Mouse (Mus musculus): Measurements from ENCODE around the gene Zfp652. TPM values are rescaled to one million over a fixed set of nuclear protein-coding genes. Genes with fewer than 3 reads are reported as not detected.
"Not testable (repeated sequence)": the region's sequence is repeated elsewhere in the genome, so short reads cannot be mapped to it uniquely, and the experiment has no call there.

The Zfp652 gene
- polyA plus RNA-seq, 1 experiment from 2014 or later: 20.3 TPM

DNA sequence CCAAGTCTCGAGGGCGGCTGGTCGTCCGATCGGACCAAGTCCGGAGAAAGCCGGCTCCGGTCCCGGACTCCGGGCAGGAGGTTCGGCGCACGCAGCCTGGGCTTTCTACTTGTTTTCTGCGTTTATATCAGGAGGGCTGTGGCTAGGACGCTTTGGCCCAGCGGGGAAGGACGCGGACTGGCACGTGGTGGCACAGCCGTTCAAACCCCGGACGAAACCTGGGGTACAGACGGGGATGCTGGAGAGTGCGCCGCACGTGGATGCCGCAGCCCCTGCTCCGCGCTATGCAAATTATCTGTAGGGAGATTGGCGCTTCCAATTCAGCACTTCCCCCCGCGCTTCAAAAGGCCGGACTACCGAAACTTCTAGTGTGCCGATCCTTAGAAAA is 147.0 kb downstream of the Zfp652 start:
- DNase-seq (ENCODE audit: low spot score): peak; percentile 85
- no peaks in the 10 kb centered on the region for H3K27me3 ChIP-seq (replicated peaks; ENCODE audit: low read depth, poor library complexity, severe bottlenecking)
- WGBS: under 1% methylated on average over 35 of the region's 35 CpGs
- H3K27ac ChIP-seq (replicated peaks): peak overlapping the region; percentile 83
- H3K9me3 ChIP-seq: no peaks in the 10 kb centered on the region
- peak overlapping the region; percentile 72 for H3K4me3 ChIP-seq
- H3K36me3 ChIP-seq (replicated peaks): no peaks in the 10 kb centered on the region
- peaks cover 19% of the 10 kb centered on the region for H3K4me1 ChIP-seq

DNA sequence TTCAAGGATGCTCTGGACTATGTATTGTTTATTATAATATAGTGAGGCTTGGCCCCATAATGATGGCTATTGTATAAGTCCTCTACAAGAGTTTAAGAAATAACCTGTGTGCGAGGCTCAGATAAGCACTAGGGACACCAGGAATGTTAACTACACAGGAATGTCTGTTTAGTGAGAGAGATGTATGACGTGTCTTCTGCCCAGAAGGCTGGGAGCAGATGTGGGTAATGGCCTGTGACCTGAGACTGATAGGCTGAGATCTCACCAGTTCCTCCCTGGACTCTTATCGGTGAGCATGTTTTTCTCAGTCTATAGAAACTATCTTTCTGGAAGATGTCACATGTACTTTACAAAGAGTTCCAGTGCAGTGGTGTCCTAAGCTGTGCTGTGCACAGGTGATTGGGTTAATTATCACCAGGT is 147.6 kb downstream of the Zfp652 start:
- DNase-seq (ENCODE audit: low spot score): no peak
- Histone ChIP-seq H3K4me1 (peaks cover 19% of the 10 kb centered on the region), H3K4me3 (peak overlapping the region; percentile 72), H3K27ac (replicated peaks) (peak overlapping the region; percentile 83), H3K27me3 (replicated peaks; ENCODE audit: low read depth, poor library complexity, severe bottlenecking) (no peaks in the 10 kb centered on the region), H3K9me3 (no peaks in the 10 kb centered on the region), H3K36me3 (replicated peaks) (no peaks in the 10 kb centered on the region)
- WGBS: 50% methylated on average over 3 of the region's 3 CpGs

DNA sequence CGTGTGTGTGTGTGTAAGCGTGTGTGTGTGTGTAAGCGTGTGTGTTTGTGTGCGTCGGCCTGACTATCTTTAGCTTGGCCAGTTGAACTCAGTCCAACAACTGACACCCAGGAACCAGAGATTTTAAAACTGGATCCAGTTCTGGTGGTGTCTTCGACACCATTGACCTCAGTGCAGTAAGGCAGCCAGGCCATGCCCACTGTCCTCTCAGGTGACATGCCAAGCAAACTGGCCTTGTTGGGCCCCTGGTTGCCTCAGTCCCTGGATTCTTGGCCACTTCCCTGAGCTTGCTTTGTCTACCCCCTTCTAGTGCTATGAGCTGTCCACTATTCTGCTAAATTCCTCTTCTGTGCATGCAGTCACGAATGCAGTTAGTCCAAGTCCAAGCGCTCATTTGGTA is 148.9 kb downstream of the Zfp652 start:
- no peak overlapping the region for H3K4me3 ChIP-seq

DNA sequence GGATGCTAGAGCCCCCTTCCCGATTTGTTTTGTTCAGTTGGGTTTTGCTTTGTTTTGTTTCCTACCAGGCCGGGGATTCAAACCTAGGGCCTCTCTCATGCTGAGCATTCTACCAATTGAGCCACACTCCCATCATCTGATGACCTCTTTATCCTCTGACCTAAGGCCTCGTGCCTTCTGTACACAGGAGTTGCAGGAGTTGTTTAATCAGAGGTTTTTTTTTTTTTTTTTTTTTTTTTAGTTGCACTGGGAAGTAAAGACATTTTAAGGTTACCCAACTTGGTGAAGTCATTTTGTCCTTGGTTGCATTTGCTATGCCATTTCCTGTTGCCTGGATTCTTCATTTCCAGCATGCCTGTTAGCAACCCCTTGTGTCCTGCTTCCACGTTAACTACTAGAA is 157.0 kb downstream of the Zfp652 start:
- Histone ChIP-seq H3K27me3 (replicated peaks; ENCODE audit: low read depth, poor library complexity, severe bottlenecking) (0 out of 2 replicates have a peak, but pooled peaks cover 7% of the 10 kb centered on the region), H3K4me3 (no peak overlapping the region), H3K36me3 (replicated peaks) (no peaks in the 10 kb centered on the region), H3K4me1 (no peaks in the 10 kb centered on the region), H3K27ac (replicated peaks) (no peak overlapping the region), H3K9me3 (no peaks in the 10 kb centered on the region)
- no peak for DNase-seq (ENCODE audit: low spot score)
- 75% methylated on average over 4 of the region's 4 CpGs for WGBS

More for the DNA sequence above, 148.9 kb downstream of the Zfp652 start:
- H3K27ac ChIP-seq (replicated peaks): no peak overlapping the region
- no peak for DNase-seq (ENCODE audit: low spot score)
- no peaks in the 10 kb centered on the region for H3K36me3 ChIP-seq (replicated peaks)
- H3K27me3 ChIP-seq (replicated peaks; ENCODE audit: low read depth, poor library complexity, severe bottlenecking): no peaks in the 10 kb centered on the region
- H3K4me1 ChIP-seq: peaks cover 19% of the 10 kb centered on the region
- 94% methylated on average over 8 of the region's 8 CpGs for WGBS
- no peaks in the 10 kb centered on the region for H3K9me3 ChIP-seq

DNA sequence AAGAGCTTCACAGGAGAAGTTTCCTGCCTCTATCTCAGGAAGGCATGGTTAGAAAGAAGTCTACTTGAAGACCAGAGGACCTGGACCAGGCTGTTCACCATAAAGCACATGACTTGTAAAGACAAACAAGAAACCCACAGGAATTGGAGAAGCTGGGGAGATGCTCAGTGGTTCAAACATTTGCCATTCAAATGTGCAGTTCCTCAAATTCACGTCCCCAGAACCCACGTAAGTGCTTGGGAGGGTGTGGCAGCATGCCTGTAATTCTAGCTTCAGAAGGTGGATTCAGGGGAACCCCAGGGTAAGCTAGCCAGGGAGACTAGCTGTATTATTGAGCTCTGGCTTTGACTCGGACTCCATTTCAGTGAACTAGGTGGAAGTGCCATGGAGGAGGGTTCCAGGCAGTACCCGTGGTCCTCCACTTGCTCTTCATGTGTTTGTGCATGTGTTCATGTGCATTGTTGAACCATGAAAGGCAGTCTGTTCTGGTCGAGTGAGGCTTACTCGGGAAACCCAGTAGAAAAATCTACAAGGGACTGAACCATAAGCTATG is 157.5 kb downstream of the Zfp652 start:
- 0 out of 2 replicates have a peak, but pooled peaks cover 7% of the 10 kb centered on the region for H3K27me3 ChIP-seq (replicated peaks; ENCODE audit: low read depth, poor library complexity, severe bottlenecking)
- no peak overlapping the region for H3K27ac ChIP-seq (replicated peaks)
- H3K9me3 ChIP-seq: no peaks in the 10 kb centered on the region
- H3K4me1 ChIP-seq: no peaks in the 10 kb centered on the region
- H3K4me3 ChIP-seq: no peak overlapping the region
- DNase-seq (ENCODE audit: low spot score): no peak
- no peaks in the 10 kb centered on the region for H3K36me3 ChIP-seq (replicated peaks)
- WGBS: 77% methylated on average over 6 of the region's 6 CpGs

DNA sequence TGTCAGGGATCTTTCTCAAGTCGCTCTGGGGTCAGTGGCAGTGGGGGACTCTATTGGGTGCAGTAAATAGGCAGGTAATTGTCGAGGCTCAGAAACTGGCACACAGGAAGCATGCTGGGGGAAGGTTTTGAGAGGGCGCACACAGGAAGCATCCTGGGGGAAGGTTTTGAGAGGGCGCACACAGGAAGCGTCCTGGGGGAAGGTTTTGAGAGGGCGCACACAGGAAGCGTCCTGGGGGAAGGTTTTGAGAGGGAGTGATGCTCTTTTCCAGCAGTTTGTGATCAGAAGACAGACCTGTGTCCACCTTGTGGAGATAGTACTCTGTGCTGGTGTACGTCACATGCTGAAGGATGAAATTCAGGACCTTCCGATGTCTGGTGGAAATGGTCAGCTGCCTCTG is 163.3 kb downstream of the Zfp652 start:
- no peaks in the 10 kb centered on the region for H3K9me3 ChIP-seq
- 25% methylated on average over 9 of the region's 9 CpGs for WGBS
- no peaks in the 10 kb centered on the region for H3K36me3 ChIP-seq (replicated peaks)
- H3K4me3 ChIP-seq: peak overlapping the region; percentile 28; the same call in 1 of the 2 replicates
- no peak overlapping the region for H3K27ac ChIP-seq (replicated peaks)
- peak; percentile 12 for DNase-seq (ENCODE audit: low spot score)
- H3K4me1 ChIP-seq: peaks cover 5% of the 10 kb centered on the region; the same call in 1 of the 2 replicates
- H3K27me3 ChIP-seq (replicated peaks; ENCODE audit: low read depth, poor library complexity, severe bottlenecking): 0 out of 2 replicates have a peak, but pooled peaks cover 2% of the 10 kb centered on the region

DNA sequence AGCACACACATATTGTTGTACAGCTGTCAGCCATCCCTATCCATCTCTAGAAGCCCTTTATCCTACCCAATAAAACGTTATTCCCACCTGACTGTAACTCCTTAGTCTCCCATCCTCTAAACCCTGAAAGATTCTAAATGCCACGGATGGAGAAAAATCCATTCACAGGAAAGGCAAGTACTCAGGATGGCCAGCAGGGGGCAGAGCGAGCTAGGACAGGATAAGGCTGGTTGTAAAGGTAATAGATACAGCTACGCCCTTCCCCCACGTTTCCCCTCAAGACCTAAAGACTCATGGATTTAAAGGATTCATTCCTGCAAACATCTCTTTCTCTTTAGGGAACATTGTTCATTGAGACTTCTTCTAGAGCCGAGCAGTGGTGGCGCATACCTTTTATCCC is 163.8 kb downstream of the Zfp652 start:
- DNase-seq (ENCODE audit: low spot score): peak; percentile 82
- H3K4me1 ChIP-seq: peaks cover 5% of the 10 kb centered on the region; the same call in 1 of the 2 replicates
- peaks cover 4% of the 10 kb centered on the region; the same call in 1 of the 2 replicates for H3K27me3 ChIP-seq (replicated peaks; ENCODE audit: low read depth, poor library complexity, severe bottlenecking)
- no peak overlapping the region for H3K27ac ChIP-seq (replicated peaks)
- H3K9me3 ChIP-seq: no peaks in the 10 kb centered on the region
- H3K4me3 ChIP-seq: peak overlapping the region; percentile 28; the same call in 1 of the 2 replicates
- 19% methylated on average over 7 of the region's 7 CpGs for WGBS
- H3K36me3 ChIP-seq (replicated peaks): no peaks in the 10 kb centered on the region

DNA sequence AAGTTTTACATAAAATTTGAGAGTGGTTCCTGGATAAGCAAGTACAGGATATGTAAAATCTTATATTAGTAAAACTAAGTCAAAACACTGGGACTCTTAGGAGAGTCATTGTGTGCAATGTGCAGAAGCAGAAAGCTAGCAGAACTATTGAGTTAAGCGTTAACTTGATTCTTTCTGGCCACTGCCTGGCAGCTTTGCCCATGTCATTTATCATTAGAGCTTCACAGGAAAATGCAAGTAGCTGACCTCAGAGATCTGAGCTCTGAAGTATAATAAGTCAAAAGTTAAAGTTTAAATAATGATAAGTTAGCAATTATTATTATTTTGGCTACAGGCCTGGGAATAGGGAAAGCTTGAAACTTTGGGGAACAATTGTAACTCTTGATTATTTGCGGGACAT is 167.4 kb downstream of the Zfp652 start:
- H3K27me3 ChIP-seq (replicated peaks; ENCODE audit: low read depth, poor library complexity, severe bottlenecking): peaks cover 10% of the 10 kb centered on the region; the same call in 1 of the 2 replicates
- not testable (repeated sequence) for H3K9me3 ChIP-seq; DNase-seq (ENCODE audit: low spot score); H3K36me3 ChIP-seq (replicated peaks); H3K27ac ChIP-seq (replicated peaks); H3K4me3 ChIP-seq; H3K4me1 ChIP-seq
- 86% methylated on average over 2 of the region's 2 CpGs for WGBS

Other genes with a start within 250 kb of the Zfp652 start
- 0.50 and 0.54 TPM in 2 replicates for gene Nxph3, start 198.1 kb upstream of the Zfp652 start, polyA plus RNA-seq (2016; fragmentation: Nextera tagmentation; extraction: Ambion mirVana)
- 21.7 and 23.5 TPM in 2 replicates for gene Ngfr, start 124.9 kb upstream of the Zfp652 start, polyA plus RNA-seq (2016; fragmentation: Nextera tagmentation; extraction: Ambion mirVana)
- 309 and 312 TPM in 2 replicates for gene Phb, start 45.7 kb upstream of the Zfp652 start, polyA plus RNA-seq (2016; fragmentation: Nextera tagmentation; extraction: Ambion mirVana)
- gene B130006D01Rik, start 10.9 kb downstream of the Zfp652 start, polyA plus RNA-seq (2016; fragmentation: Nextera tagmentation; extraction: Ambion mirVana): 1.9 and 2.2 TPM in 2 replicates
- not detected in 2 replicates for gene Phospho1, start 111.8 kb downstream of the Zfp652 start, polyA plus RNA-seq (2016; fragmentation: Nextera tagmentation; extraction: Ambion mirVana)
- gene Gngt2, start 124.5 kb downstream of the Zfp652 start, polyA plus RNA-seq (2016; fragmentation: Nextera tagmentation; extraction: Ambion mirVana): 9.5 and 10.0 TPM in 2 replicates
- gene Abi3, start 129.8 kb downstream of the Zfp652 start, polyA plus RNA-seq (2016; fragmentation: Nextera tagmentation; extraction: Ambion mirVana): 3.7 and 4.1 TPM in 2 replicates
- gene B4galnt2, start 202.2 kb downstream of the Zfp652 start, polyA plus RNA-seq (2016; fragmentation: Nextera tagmentation; extraction: Ambion mirVana): 0.09 and 0.16 TPM in 2 replicates